Mouse (Mus musculus) embryo, embryonic 11 days (tissue): ENCODE results near the gene Shkbp1.

Experiments
- DNase-seq: peaks from one replicate; pipeline ENCODE4 v3.0.0-alpha.2; 2015

The Shkbp1 gene

GRCm38 (mm10) chr7:27308821-27309549 lies 46.8 kb downstream of the Shkbp1 start:
- DNase-seq, result peak; percentile 65

GRCm38 (mm10) chr7:27307551-27307950 lies 48.3 kb downstream of the Shkbp1 start:
- peak; percentile 37 for DNase-seq

DNA sequence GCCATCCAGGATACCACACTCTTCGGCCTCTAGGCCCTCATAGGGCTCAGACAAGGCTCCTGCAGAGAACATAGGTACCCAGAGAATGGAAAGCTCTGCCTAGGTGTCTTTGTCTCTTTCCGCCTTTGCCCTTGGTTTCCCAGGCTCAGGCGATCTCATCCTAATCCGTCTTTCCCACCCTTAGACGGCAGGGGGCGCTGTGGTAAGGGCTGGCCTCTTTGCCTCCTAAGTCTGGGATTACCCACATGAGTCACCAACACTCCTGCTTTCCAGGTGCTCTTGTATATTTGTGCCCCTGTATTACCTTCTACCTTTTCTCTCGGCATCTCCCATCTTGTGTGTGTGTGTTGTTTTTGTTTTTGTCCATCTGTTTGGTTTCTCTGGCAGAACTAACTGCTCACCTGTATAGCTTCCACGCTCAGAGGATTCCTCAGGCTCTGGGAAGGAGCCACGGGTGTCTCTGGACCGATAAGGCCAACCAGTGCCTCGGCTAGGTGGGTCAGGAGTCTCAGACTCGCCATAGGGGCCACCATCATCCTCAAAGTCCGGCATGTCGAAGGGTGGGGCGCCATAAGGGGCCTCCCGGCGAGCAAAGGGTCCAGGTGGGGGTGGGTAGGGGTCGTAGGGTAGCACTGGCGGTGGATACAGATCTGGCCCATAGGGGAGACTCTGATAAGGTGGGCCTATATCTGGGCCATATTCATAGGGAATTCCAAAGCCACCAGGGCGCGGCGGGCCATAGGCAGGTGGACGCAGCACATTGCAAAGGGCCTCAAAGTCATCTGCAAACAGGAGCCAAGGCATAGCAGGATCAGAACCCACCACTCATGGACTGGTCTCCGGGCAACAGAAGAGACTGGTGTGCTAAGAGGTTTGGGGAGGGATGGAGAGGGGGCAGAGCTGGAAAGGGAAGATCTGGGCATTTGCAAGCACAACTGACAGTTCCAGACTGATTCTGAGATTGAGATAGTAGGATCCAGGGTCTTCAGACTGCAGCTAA lies 49.4 kb downstream of the Shkbp1 start:
- no peak for DNase-seq

- DNase-seq, result no peak
Measured at GRCm38 (mm10) chr7:27305091-27305730, 50.6 kb downstream of the Shkbp1 start.

GRCm38 (mm10) chr7:27302172-27302571 lies 53.6 kb downstream of the Shkbp1 start:
- peak; percentile 79 for DNase-seq

DNA sequence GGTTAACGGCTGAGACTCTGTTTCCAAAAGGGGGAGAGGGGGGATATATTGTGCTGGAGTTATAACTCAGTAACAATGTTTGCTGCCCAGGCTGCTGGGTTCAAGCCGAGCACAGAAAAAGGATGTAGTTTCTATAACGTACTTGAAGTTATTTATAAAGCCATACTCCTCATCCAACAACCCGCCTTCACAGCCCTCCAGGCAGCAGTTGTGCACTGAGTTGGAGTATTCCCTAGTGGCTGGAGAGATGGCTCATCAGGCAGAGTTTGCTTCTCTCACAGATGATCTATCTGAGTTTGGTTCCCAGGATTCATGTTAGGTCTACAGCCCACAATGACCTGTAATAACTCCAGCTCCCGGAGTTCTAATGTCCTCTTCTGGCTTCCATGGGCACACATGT lies 55.0 kb downstream of the Shkbp1 start:
- DNase-seq, result no peak

GRCm38 (mm10) chr7:27300351-27300750 lies 55.5 kb downstream of the Shkbp1 start:
- no peak for DNase-seq

GRCm38 (mm10) chr7:27298816-27299215 lies 57.0 kb downstream of the Shkbp1 start:
- no peak for DNase-seq

DNA sequence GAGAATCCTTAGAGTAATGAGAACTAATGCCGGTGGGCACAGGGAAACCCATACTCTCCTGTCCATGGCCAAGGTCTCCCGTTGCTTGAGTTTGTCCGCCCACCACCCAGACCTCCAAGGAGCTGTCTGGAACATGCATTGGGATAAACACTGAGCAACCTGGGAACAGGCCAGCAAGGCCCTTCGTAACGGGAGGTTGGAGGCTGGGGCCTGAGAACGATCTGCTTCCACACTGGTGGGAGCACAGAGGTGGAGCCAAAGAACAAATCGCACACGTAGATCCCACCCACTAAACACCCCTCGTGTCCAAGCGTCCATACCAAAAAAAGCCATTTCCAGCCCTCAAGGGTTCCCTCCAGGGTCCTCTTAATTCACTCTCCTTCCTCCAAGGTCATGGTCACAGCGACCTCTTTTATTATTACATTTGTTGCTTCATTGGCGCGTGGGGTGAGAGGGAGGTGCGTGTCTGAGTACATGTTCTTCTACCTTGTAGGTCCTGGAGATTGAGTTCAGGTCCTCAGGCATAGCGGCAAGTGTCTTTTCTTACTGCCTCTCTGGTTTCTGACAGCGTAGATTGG lies 57.7 kb downstream of the Shkbp1 start:
- DNase-seq, result no peak

GRCm38 (mm10) chr7:27296518-27296917 lies 59.3 kb downstream of the Shkbp1 start:
- DNase-seq, result no peak

- DNase-seq, result no peak
Measured at GRCm38 (mm10) chr7:27295956-27296355, 59.9 kb downstream of the Shkbp1 start.
